Mouse (Mus musculus): ENCODE results near the gene Vamp4. TPM values are rescaled to one million over a fixed set of nuclear protein-coding genes. Genes with fewer than 3 reads are reported as not detected.

Vamp4 gene
- 44.5 and 47.1 TPM in 2 replicates for polyA plus RNA-seq (2021; fragmentation: Nextera tagmentation)
- long read RNA-seq, experiment 1, transcript Vamp4-203 (8 exons, 2,752 nt) = minor isoform, 6 of 98 reads
- long read RNA-seq, experiment 1, transcript Vamp4-204 (8 exons, 1,461 nt) = major isoform, 60 of 98 reads
- long read RNA-seq, experiment 1, partial matches to known transcripts = 11 of 98 reads
- long read RNA-seq, experiment 1, other reads (novel, unspliced or antisense) = 20 of 98 reads
- long read RNA-seq, experiment 2, transcript Vamp4-203 (8 exons, 2,752 nt) = minor isoform, 64 of 433 reads
- long read RNA-seq, experiment 2, transcript Vamp4-204 (8 exons, 1,461 nt) = major isoform, 336 of 433 reads
- long read RNA-seq, experiment 2, partial matches to known transcripts = 3 of 433 reads
- long read RNA-seq, experiment 2, other reads (novel, unspliced or antisense) = 27 of 433 reads

DNA sequence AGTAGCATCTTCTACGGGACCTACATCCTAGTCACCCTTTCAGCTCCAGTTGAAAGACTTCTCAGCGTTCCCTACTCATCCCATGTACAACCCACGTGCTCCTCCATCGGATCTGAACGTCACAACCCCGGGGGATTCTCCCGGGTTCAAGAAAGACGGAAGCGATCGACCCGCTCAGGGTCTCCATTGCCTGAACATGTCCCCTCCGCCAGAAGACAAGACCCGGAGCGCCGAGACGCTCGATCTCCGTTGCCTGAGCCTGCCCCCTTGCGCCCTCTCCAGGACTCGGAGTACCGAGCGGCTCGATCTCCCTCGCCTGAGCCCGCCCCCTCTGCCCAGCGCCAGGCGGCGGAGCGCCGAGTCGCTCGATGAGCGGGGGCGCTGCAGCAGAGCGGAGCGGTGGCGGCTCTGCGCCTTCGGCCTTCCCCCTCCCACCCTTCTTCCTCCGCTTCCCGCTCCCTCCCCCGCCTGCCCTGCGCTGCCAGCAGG, at the start of gene Vamp4:
TSS of gene Vamp4 (plus strand) at position 256 of the 489 bp plus-strand sequence.

GRCm38 (mm10) chr1:162548016-162548916, 22.0 kb upstream of the Vamp4 start, which contains the start of gene Mettl13:
Mettl13 (minus strand) TSS chr1:162548551.

GRCm38 (mm10) chr1:162639051-162639750, 68.9 kb downstream of the Vamp4 start, which contains the start of gene Myoc:
Myoc (plus strand) TSS chr1:162639155.

Other genes starting within 250 kb of the Vamp4 start
- gene Dnm3, start 92.5 kb upstream of the Vamp4 start, polyA plus RNA-seq (2021; fragmentation: Nextera tagmentation) = 14.1 and 16.9 TPM in 2 replicates
- 2.4 and 2.7 TPM in 2 replicates for gene Mettl13, start 22.0 kb upstream of the Vamp4 start, polyA plus RNA-seq (2021; fragmentation: Nextera tagmentation)
- gene Myoc, start 68.6 kb downstream of the Vamp4 start, polyA plus RNA-seq (2021; fragmentation: Nextera tagmentation) = 10.3 and 16.4 TPM in 2 replicates
- not detected in 2 replicates for gene Myocos, start 87.7 kb downstream of the Vamp4 start, polyA plus RNA-seq (2021; fragmentation: Nextera tagmentation)
- gene Prrc2c, start 170.0 kb downstream of the Vamp4 start, polyA plus RNA-seq (2021; fragmentation: Nextera tagmentation) = 59.3 and 72.1 TPM in 2 replicates
- gene Fmo4, start 243.5 kb downstream of the Vamp4 start, polyA plus RNA-seq (2021; fragmentation: Nextera tagmentation) = not detected in 2 replicates